Mouse (Mus musculus) cerebellum, adult 2 months (tissue): ENCODE data around the gene Zfp280c. TPM values are rescaled to one million over a fixed set of nuclear protein-coding genes. Genes with fewer than 3 reads are reported as not detected.

Experiments used
- DNase-seq, 2 experiments: peaks; one replicate each; pipeline ENCODE4 v3.0.0; 2021
- H3K27ac ChIP-seq: fragments of 200-500 bp; 2 replicates; pipeline ENCODE4 v1.5.1; 2012; ENCODE audit warnings: low read length, control low read depth, inconsistent platforms; ENCODE audit not compliant: insufficient read depth
- H3K27me3 ChIP-seq: fragments of 200-500 bp; 2 replicates; pipeline ENCODE4 v1.6.1; 2012; ENCODE audit warnings: inconsistent platforms, mild to moderate bottlenecking, low read length, moderate library complexity; ENCODE audit not compliant: control insufficient read depth, insufficient read depth
- H3K4me1 ChIP-seq: fragments of 200-500 bp; 2 replicates; pipeline ENCODE4 v1.6.1; 2011; ENCODE audit warnings: low read length; ENCODE audit not compliant: control insufficient read depth, insufficient read depth
- H3K4me3 ChIP-seq: fragments of 200-500 bp; replicated peaks from 2 replicates; pipeline ENCODE3; 2011; ENCODE audit warnings: mild to moderate bottlenecking, low read depth, low read length, control low read depth; ENCODE audit not compliant: insufficient read depth
- CTCF ChIP-seq: fragments of 200-500 bp; IDR thresholded peaks from 2 replicates; pipeline ENCODE4 v1.5.1; 2011; ENCODE audit warnings: low read depth, mild to moderate bottlenecking, control low read depth, low read length, moderate library complexity, borderline replicate concordance; ENCODE audit not compliant: insufficient read depth
- POLR2A ChIP-seq: fragments of 200-500 bp; IDR thresholded peaks from 2 replicates; pipeline ENCODE4 v1.6.1; 2011; ENCODE audit warnings: low read length, control low read depth, borderline replicate concordance; ENCODE audit not compliant: insufficient read depth
- WGBS: fragments of 180-500 bp; shearing (Covaris S2); methylation state at CpG from one replicate; pipeline ENCODE4 v1.1.7; 2018; 5-methylcytosine and 5-hydroxymethylcytosine counted together
- polyA plus RNA-seq: library from polyadenylated mRNA; depleted of rRNA; stranded (reverse); fragments of >200 nt; gene quantifications from 2 replicates; pipeline ENCODE4 v1.2.3, GENCODE M21; 2012; rRNA removed

Zfp280c gene
- polyA plus RNA-seq, 1 experiment, result 26.6 TPM

- WGBS, result 21% methylated on average over 33 of the region's 33 CpGs
- Histone ChIP-seq H3K27ac (peak within 1 kb of the TSS; percentile 49), H3K4me1 (no peaks in the 10 kb centered on the region), H3K27me3 (no peaks in the 10 kb centered on the region), H3K4me3 (peak within 1 kb of the TSS; percentile 70)
- DNase-seq, result peak in 1 of 2 experiments; percentile 70
- peak; percentile 61 for TF ChIP-seq POLR2A
- no peak for TF ChIP-seq CTCF
Measured at GRCm38 (mm10) chrX:48518808-48519548, 75.3 kb downstream of the Zfp280c start, which contains the start of gene Rab33a. Gene Rab33a (plus strand): TSS chrX:48519285.

- H3K27ac ChIP-seq, result peak overlapping the region; percentile 49
- H3K27me3 ChIP-seq, result no peaks in the 10 kb centered on the region
- H3K4me3 ChIP-seq, result peak overlapping the region; percentile 70
- 9% methylated on average over 15 of the region's 15 CpGs for WGBS
- peak; percentile 35 to 54 for DNase-seq
- TF ChIP-seq POLR2A (peak; percentile 19; the same call in 1 of the 2 replicates), CTCF (no peak)
- no peaks in the 10 kb centered on the region for H3K4me1 ChIP-seq
Measured at GRCm38 (mm10) chrX:48518211-48518807, 76.0 kb downstream of the Zfp280c start.

GRCm38 (mm10) chrX:48513824-48514223 is 80.5 kb downstream of the Zfp280c start:
- Histone ChIP-seq H3K4me3 (peak overlapping the region; percentile 79), H3K4me1 (peaks cover 2% of the 10 kb centered on the region; the same call in 1 of the 2 replicates), H3K27ac (no peak overlapping the region), H3K27me3 (no peaks in the 10 kb centered on the region)
- DNase-seq, result no peak
- WGBS, result 6% methylated on average over 13 of the region's 13 CpGs
- TF ChIP-seq POLR2A (no peak), CTCF (no peak)

- Histone ChIP-seq H3K4me3 (peak within 1 kb of the TSS; percentile 93), H3K27me3 (no peaks in the 10 kb centered on the region), H3K4me1 (peaks cover 2% of the 10 kb centered on the region; the same call in 1 of the 2 replicates), H3K27ac (peak within 1 kb of the TSS; percentile 34; the same call in 1 of the 2 replicates)
- 8% methylated on average over 45 of the region's 45 CpGs for WGBS
- TF ChIP-seq CTCF, result no peak
- peak; percentile 56 for TF ChIP-seq POLR2A
- DNase-seq, result peak; percentile 89 to 94
Measured at GRCm38 (mm10) chrX:48513166-48513807, 81.0 kb downstream of the Zfp280c start, which contains the start of gene Aifm1. Gene Aifm1 (minus strand): TSS chrX:48513563.

GRCm38 (mm10) chrX:48493763-48494162 is 100.5 kb downstream of the Zfp280c start:
- no peak for TF ChIP-seq POLR2A
- TF ChIP-seq CTCF, result no peak
- Histone ChIP-seq H3K27ac (no peak overlapping the region), H3K4me3 (no peak overlapping the region), H3K4me1 (no peaks in the 10 kb centered on the region), H3K27me3 (no peaks in the 10 kb centered on the region)
- 92% methylated on average over 8 of the region's 8 CpGs for WGBS
- no peak for DNase-seq

Other genes starting within 250 kb of the Zfp280c start
- 0.36 and 0.38 TPM in 2 replicates for gene Elf4, start 131.4 kb downstream of the Zfp280c start, polyA plus RNA-seq
- 36.7 and 40.0 TPM in 2 replicates for gene Aifm1, start 80.9 kb downstream of the Zfp280c start, polyA plus RNA-seq
- gene Rab33a, start 75.2 kb downstream of the Zfp280c start, polyA plus RNA-seq, result 52.6 and 55.0 TPM in 2 replicates
- 33.4 and 34.7 TPM in 2 replicates for gene Slc25a14, start 28.9 kb upstream of the Zfp280c start, polyA plus RNA-seq
- 0.03 TPM in 1 of 2 replicates, not detected in the other for gene Gpr119, start 80.0 kb upstream of the Zfp280c start, polyA plus RNA-seq
- gene Rbmx2, start 100.5 kb upstream of the Zfp280c start, polyA plus RNA-seq, result 9.4 and 9.5 TPM in 2 replicates